Mouse (Mus musculus) midbrain, postnatal 0 days (tissue): ENCODE measurements at regions not wholly inside any gene's neighbourhood (a gene's known extent, or its start where the extent isn't known, plus 50 kb on each side); places are given as distances from the start of the nearest gene placed in this dataset.

ENCODE experiments used
- ATAC-seq: fragments of 200-750 bp; cut with Nextera tagmentation; 2 replicates; pipeline ENCODE4 v1.8.0; 2017; ENCODE audit warnings: moderate number of reproducible peaks, mild to moderate bottlenecking, moderate TSS enrichment, moderate library complexity; ENCODE audit not compliant: low FRiP score
- DNase-seq: peaks from one replicate; pipeline ENCODE4 v3.0.0-alpha.2; 2015; ENCODE audit warnings: low spot score
- H3K27ac ChIP-seq: fragments of 300-500 bp; sonication (generic); 2 replicates; pipeline ENCODE4 v1.5.1; 2014; ENCODE audit warnings: low read depth, mild to moderate bottlenecking, low read length, mixed read lengths
- H3K27me3 ChIP-seq: fragments of 300-500 bp; sonication (generic); 2 replicates; pipeline ENCODE4 v1.6.1; 2014; ENCODE audit warnings: low read length, control low read depth, mixed read lengths; ENCODE audit not compliant: insufficient read depth
- H3K36me3 ChIP-seq: fragments of 300-500 bp; sonication (generic); 2 replicates; pipeline ENCODE4 v1.6.1; 2014; ENCODE audit warnings: low read length, control low read depth, mixed read lengths; ENCODE audit not compliant: insufficient read depth
- H3K4me1 ChIP-seq: fragments of 300-500 bp; sonication (generic); 2 replicates; pipeline ENCODE4 v1.6.1; 2014; ENCODE audit warnings: mild to moderate bottlenecking, control low read depth, antibody characterized with exemption, low read length, mixed read lengths; ENCODE audit not compliant: insufficient read depth
- H3K4me2 ChIP-seq: fragments of 300-500 bp; sonication (generic); 2 replicates; pipeline ENCODE4 v1.6.1; 2014; ENCODE audit warnings: low read depth, mild to moderate bottlenecking, low read length, mixed read lengths; ENCODE audit not compliant: poor library complexity, severe bottlenecking
- H3K4me3 ChIP-seq: fragments of 300-500 bp; sonication (generic); 2 replicates; pipeline ENCODE4 v1.5.1; 2014; ENCODE audit warnings: low read depth, mild to moderate bottlenecking, low read length, moderate library complexity
- H3K9ac ChIP-seq: fragments of 300-500 bp; sonication (generic); replicated peaks from 2 replicates; pipeline ENCODE4 v1.6.1; 2014; ENCODE audit warnings: mild to moderate bottlenecking, low read length, moderate library complexity, mixed read lengths; ENCODE audit not compliant: poor library complexity, severe bottlenecking
- H3K9me3 ChIP-seq: fragments of 300-500 bp; sonication (generic); 2 replicates; pipeline ENCODE4 v1.6.1; 2016; ENCODE audit warnings: low read length, control low read depth
- CTCF ChIP-seq: IDR thresholded peaks from 2 replicates; pipeline ENCODE4 v1.5.1; 2016; ENCODE audit warnings: antibody characterized with exemption, mild to moderate bottlenecking
- WGBS: fragments of 180-500 bp; shearing (Covaris S2); extraction: QIAGEN DNeasy Blood & Tissue Kit; methylation state at CpG from one replicate; pipeline ENCODE4 v1.1.7; 2014; 5-methylcytosine and 5-hydroxymethylcytosine counted together

DNA sequence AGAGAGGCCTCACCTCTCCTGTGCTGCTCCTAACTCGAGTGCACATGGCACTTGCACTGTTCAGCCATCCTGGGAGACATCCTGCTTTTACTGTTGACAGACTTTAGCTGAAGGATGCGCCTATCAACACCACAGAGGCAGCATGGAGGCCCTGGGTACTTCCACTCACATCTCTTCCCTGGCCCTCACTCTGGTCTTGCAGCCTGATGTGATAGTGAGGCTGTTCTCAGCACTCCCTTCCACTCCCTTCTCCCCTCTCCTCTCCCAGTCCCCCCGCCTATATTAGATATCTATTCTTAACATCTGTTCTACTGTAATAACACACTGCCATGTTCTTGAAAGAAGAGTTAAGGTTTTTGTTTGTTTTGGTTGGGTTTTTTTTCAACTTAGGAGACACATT is 50.2 kb upstream of the Bod1 start:
- TF ChIP-seq CTCF, result no peak
- 77% methylated on average over 3 of the region's 3 CpGs for WGBS
- DNase-seq, result no peak

DNA sequence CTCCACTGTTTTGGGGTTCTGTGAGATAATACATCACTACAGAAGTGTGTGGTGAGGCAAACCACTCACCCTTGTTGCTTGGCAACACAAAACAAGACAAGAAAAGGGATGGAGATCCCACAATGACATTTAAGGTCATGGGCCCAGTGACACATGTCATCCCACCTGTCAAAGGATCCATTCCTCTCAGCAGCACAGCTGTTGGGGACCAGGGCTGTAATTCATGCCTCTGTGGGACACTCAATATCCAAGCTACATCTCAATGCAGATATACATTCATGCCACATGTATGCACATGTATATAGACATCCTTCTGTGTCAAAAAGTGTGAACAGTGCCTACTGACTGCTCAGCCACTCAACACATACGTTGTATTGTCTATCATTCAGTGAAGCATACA is 52.8 kb upstream of the Bod1 start:
- Histone ChIP-seq H3K9me3 (no peaks in the 10 kb centered on the region), H3K27me3 (no peaks in the 10 kb centered on the region), H3K9ac (no peak overlapping the region), H3K27ac (no peak overlapping the region), H3K4me1 (no peaks in the 10 kb centered on the region), H3K4me2 (no peak overlapping the region), H3K36me3 (no peaks in the 10 kb centered on the region), H3K4me3 (no peak overlapping the region)
- no peak for TF ChIP-seq CTCF
- DNase-seq, result no peak
- no peak for ATAC-seq
- 82% methylated on average over 1 of the region's 1 CpGs for WGBS

More for the DNA sequence above, 50.2 kb upstream of the Bod1 start:
- Histone ChIP-seq H3K9ac (no peak overlapping the region), H3K4me2 (no peak overlapping the region), H3K27me3 (no peaks in the 10 kb centered on the region), H3K36me3 (no peaks in the 10 kb centered on the region), H3K4me3 (no peak overlapping the region), H3K4me1 (no peaks in the 10 kb centered on the region), H3K27ac (no peak overlapping the region), H3K9me3 (no peaks in the 10 kb centered on the region)
- no peak for ATAC-seq

DNA sequence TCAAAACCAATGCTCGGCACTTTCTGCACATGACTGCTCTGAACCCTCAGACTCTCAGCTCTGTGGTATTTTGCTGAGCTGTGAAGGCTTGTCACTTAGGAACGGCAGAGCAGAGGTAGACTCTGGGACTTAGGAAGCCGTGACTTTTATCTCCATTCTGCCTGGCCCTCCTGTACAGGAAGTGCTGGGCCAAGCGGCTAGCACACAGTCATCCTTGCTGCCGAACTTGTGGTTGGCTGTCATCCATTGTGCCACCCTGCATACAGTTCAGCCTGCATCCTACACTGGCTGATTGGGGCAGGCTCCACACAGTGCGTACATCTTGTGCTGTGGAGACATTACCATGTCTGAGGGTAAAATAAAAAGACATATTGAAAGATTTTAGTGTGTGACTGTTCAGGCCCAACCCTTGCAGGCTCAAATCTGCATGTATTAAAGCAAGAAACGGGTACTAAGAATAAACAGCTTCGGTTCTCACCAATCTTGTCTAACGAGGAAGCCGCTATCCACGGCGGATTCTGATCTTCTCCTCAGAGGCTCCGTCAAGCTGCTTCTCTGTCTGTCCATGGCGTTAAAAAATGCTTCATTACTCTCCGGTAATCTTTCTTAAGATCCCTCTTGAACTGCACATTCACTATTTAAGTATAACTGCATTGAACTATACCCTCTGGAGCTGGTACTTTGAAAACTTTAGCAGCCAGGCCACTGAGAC is 54.4 kb upstream of the Bod1 start:
- Histone ChIP-seq H3K9me3 (no peaks in the 10 kb centered on the region), H3K27ac (no peak overlapping the region)
- DNase-seq, result no peak

DNA sequence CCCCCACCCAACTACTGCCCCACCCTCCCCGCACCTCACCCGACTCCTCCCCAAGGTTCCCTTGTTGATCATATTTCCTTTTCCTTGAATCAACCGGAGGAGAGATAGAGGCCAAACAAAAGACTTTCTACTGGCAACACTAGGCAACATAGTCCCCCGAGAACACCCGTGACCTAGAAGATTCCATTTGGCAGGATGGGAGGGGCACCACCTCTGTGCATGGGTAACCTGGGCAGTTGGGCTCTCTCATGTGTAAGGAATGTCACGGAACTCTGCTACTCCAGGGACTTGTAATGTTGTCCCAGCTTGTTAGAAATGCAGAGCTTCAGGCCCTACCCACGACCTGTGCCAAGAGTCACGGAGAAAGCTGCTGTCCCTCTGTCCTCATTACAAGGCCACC is 55.6 kb upstream of the Bod1 start:
- no peaks in the 10 kb centered on the region for H3K36me3 ChIP-seq
- H3K9ac ChIP-seq, result no peak overlapping the region
- no peaks in the 10 kb centered on the region for H3K9me3 ChIP-seq
- no peak overlapping the region for H3K4me2 ChIP-seq
- no peak overlapping the region for H3K4me3 ChIP-seq
- H3K27ac ChIP-seq, result no peak overlapping the region
- ATAC-seq, result no peak
- no peaks in the 10 kb centered on the region for H3K4me1 ChIP-seq
- 79% methylated on average over 8 of the region's 8 CpGs for WGBS
- H3K27me3 ChIP-seq, result no peaks in the 10 kb centered on the region
- no peak for TF ChIP-seq CTCF
- no peak for DNase-seq

More for the DNA sequence above, 54.4 kb upstream of the Bod1 start:
- Histone ChIP-seq H3K9ac (no peak overlapping the region), H3K4me2 (no peak overlapping the region), H3K4me1 (no peaks in the 10 kb centered on the region), H3K36me3 (no peaks in the 10 kb centered on the region), H3K4me3 (no peak overlapping the region), H3K27me3 (no peaks in the 10 kb centered on the region)
- 70% methylated on average over 15 of the region's 15 CpGs for whole genome bisulfite sequencing
- no peak for ATAC-seq
- TF ChIP-seq CTCF, result no peak

DNA sequence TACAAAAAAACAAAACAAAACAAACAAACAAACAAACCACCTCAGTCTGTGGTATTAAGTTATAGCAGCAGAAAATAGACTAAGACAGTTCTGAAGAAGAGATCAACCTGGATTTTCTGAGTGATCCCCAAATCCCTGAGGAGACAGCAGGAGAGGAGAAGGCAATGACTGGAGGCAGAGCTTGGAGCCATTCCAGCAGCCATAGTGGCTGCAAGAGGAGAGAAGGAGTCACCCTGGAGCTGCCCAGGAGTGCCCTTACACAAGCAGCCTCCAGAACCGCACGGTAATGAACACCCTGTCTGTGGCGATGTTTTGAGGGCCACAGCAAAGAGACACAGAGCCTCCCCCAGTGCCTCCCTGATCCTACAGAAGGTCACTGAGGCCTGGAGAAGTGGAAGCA is 58.0 kb upstream of the Bod1 start:
- DNase-seq (no peak), ATAC-seq (no peak)
- no peak overlapping the region for H3K27ac ChIP-seq
- H3K36me3 ChIP-seq, result no peaks in the 10 kb centered on the region
- no peak overlapping the region for H3K4me2 ChIP-seq
- no peak for TF ChIP-seq CTCF
- no peak overlapping the region for H3K4me3 ChIP-seq
- 63% methylated on average over 3 of the region's 3 CpGs for WGBS
- H3K27me3 ChIP-seq, result no peaks in the 10 kb centered on the region
- no peak overlapping the region for H3K9ac ChIP-seq
- no peaks in the 10 kb centered on the region for H3K9me3 ChIP-seq
- peaks cover 4% of the 10 kb centered on the region; the same call in 1 of the 2 replicates for H3K4me1 ChIP-seq

DNA sequence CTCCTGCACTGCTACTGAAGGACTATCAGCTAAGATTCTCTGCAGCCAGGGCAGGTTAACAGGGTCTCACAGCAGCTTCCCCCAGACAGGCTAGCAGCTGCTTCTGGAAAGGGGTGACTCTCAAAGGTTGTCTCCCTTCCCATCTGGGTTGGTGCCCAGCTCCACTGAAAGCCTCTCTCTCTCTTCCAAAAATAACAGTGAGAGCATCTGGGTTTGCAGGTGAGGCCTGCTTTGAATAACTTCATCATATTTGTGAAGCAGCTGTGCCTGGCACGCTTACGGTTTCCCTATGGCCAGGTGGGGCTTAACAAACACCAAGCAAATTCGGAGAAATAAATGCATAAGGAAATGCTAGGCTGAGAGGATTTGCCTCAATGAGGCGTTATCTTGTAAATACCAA is 58.5 kb upstream of the Bod1 start:
- WGBS, result 69% methylated on average over 4 of the region's 4 CpGs
- ATAC-seq (no peak), DNase-seq (peak; percentile 23)
- Histone ChIP-seq H3K4me1 (peaks cover 4% of the 10 kb centered on the region; the same call in 1 of the 2 replicates), H3K9me3 (no peaks in the 10 kb centered on the region), H3K36me3 (no peaks in the 10 kb centered on the region), H3K9ac (no peak overlapping the region), H3K27ac (no peak overlapping the region), H3K4me3 (no peak overlapping the region), H3K4me2 (no peak overlapping the region), H3K27me3 (no peaks in the 10 kb centered on the region)
- TF ChIP-seq CTCF, result no peak
